Mouse (Mus musculus) R1 (cell line): ENCODE measurements around the gene Hoxb3.
A peak's percentile ranks its signal among the peaks of the same experiment; 100 is the strongest.

Experiments used
- DNase-seq: peaks from one replicate; pipeline ENCODE4 v3.0.0-alpha.2; 2018; ENCODE audit warnings: low read depth, low spot score

Hoxb3 gene

DNA sequence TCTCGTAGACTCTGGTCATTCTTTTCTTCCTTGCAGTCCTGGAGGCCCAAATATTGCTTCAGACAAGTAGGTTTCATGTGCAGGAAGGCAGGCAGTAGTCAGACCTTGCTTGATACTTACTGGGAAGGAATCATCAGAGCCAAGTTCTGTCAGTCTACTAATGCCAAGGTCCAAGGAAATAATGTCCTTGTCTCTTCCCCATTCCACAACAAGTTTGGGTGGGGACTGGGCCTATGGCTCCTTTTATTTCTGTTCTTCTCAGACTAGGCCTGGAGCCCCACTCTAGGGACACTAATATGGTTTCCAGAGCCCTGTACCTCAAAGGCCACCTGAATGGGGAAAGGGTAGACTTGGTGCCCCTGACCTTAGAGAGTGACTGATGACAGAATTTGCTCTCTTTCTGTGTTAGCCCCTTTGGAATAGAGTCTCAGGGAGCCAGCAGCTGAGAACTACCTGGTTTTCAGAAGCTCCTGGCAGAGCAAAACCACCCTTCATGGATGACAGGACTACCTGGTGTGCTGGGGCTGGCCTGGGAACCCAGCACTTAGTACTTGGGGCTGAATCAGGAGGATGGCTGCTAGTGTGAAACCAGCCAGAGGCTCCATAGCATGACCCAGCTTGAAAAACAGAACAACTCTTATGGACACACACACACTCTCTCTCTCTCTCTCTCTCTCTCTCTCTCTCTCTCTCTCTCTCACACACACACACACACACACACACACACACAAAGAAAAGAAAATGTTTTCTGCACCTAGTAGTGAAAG is 34.5 kb upstream of the Hoxb3 start:
- DNase-seq, result no peak

DNA sequence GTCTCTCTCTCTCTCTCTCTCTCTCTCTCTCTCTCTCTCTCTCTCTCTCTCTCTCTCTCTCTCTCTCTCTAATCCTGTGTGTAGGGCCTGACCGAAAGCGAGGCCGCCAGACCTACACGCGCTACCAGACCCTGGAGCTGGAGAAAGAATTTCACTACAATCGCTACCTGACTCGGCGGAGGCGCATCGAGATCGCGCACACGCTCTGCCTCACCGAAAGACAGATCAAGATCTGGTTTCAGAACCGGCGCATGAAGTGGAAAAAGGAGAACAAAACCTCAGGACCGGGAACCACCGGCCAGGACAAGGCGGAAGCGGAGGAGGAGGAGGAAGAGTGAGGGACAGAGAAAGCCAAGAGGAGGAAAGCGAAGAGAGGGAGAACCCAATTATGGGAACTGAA is 33.8 kb upstream of the Hoxb3 start:
- DNase-seq, result no peak

GRCm38 (mm10) chr11:96289837-96290236 is 33.3 kb upstream of the Hoxb3 start:
- no peak for DNase-seq

- DNase-seq, result no peak
Measured at GRCm38 (mm10) chr11:96290705-96291355, 32.3 kb upstream of the Hoxb3 start.

GRCm38 (mm10) chr11:96291681-96292564 is 31.2 kb upstream of the Hoxb3 start, which contains the start of gene Hoxb6:
Hoxb6 (plus strand) TSS chr11:96292476.
- peak; percentile 44 for DNase-seq

- DNase-seq, result no peak
Measured at GRCm38 (mm10) chr11:96292565-96293301, 30.4 kb upstream of the Hoxb3 start.

DNA sequence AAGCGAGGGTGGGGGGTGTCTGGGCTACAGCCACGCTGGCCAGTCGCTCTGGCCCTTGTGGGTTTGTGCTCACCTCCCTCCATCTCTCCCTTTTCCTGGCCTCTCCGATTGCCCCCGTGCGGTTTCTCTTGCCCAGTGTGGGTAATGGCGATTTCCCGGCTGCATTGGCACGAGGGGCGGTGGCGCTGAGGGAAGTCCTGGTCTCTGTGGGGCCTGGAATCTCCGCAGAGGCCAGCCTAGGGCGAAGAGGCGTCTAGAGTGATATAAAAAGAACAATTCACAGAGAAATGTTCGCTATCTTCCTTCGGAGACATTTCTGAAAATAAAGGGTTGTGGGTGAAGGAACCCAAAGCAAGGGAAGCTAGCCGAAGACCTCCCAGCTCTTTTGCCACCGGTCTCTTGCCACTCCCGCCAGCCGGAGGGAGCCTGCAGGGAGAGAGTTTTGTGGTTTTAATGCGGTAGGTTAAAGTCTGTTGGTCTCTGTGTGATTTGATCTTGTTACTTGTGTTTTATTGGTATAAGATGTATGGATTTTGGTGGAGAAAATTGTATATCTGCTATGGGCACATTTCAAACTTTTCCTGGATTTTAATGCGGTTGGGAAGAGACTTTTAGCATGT is 29.7 kb upstream of the Hoxb3 start:
- DNase-seq, result no peak

- DNase-seq, result peak; percentile 88
Measured at GRCm38 (mm10) chr11:96294245-96295091, 28.7 kb upstream of the Hoxb3 start.

DNA sequence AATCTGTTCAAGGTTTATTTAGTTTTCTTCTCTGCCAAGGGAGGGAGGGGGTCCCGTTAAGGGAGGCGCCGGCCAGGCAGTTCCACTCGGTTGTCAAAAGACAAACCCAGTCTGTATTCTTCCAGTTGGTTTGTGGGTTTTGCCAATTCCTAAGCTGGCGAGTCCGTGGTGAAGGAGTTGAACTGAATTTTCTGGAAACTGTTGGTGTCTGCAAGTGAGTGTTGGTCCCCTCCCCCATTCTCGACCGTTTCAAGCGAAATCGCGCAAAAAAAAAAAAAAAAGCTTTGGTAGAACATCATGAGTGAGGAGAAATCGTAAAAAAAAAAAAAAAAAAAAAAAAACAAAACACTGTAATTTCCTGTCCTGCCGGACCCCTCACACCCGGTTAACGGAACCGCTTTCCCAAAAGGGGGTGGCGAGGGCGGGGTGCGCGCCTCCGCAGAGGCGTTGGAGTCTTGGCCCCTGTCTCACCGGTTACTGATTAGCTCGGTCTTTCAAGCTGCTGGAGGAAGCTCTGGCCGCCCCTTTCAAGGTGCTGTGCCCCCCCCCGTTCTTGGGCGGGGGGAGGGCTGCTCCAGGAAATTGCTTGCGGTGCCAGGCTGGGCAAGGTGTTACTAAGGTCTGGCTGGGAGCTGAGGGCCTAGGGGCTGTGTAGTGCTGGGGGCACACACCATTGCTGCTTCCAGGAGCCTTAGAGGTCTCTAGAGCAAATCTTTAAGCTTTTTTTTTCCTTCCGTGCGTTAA is 27.9 kb upstream of the Hoxb3 start:
- no peak for DNase-seq

DNA sequence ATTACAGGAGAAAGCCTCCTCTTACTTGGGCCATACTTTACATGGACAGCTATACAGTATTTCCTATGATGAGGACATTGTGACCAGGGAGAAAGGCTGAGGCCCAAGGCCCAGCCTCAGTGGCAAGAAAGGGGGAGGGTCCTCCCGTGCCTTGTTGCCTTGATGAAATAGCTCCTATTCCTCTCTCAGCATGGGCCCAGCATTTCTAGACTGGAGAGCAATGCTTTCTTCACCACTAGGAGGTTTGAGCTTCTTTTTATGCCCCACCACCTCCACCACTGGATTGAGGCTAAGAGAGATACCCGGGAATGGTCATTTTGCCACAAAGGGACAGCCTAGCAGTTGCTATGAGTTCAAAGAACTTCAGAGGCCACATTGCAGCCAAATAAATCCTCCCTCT is 26.1 kb upstream of the Hoxb3 start:
- no peak for DNase-seq

GRCm38 (mm10) chr11:96297428-96297827 is 25.7 kb upstream of the Hoxb3 start:
- no peak for DNase-seq

DNA sequence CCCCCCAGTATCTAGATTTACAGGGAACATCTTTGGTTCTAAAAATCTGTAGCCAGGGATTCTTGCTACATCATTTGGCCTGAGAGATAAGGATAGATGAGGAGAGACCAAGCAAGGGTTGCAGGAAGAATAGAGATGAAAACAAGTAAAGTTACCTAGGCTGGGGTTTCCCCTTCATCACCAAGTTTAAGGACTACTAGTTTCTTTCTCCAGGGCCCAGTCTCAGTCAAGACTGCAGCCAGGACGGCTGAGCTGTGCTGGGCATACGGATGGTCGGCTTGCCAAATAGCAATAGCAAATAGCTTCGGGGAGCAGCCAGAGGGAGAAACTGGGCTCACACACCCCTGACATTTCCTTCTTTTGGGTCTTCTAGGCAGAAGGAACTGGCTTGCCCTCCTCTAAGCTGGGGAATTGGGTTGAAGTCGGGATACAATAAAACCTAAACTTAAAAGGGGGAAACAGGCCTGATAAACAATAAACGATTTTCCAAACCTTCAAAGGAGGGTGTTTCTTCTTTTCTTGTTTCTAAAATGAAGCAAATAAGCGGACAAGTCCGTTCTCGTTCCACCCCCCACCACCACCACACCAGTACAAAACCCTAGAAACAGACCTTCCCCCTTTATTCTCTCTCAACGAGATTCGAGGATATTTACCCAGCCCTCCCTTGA is 25.0 kb upstream of the Hoxb3 start:
- no peak for DNase-seq

GRCm38 (mm10) chr11:96298895-96299667 is 24.0 kb upstream of the Hoxb3 start:
- DNase-seq, result no peak

DNA sequence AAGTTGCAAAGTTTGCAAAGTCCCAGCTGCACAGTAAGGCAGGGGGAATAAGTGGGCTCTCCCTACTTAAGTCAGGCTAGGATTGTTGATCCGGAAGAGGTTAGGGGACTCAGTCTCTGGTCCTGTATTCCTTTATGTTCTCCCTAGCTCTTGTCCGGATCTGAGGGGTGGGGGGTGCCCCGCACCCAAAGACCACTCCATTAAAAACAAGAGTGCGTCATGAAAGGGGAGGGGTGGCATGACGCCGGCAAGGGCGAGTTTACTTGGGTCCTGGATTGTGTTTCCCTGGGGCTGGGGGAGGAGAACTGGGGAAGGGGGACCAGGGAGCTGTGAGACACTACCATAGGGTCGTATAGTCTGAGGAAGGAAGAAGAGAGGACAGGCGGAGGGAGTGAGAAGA is 23.3 kb upstream of the Hoxb3 start:
- no peak for DNase-seq

- DNase-seq, result peak; percentile 54
Measured at GRCm38 (mm10) chr11:96300354-96301063, 22.6 kb upstream of the Hoxb3 start.

DNA sequence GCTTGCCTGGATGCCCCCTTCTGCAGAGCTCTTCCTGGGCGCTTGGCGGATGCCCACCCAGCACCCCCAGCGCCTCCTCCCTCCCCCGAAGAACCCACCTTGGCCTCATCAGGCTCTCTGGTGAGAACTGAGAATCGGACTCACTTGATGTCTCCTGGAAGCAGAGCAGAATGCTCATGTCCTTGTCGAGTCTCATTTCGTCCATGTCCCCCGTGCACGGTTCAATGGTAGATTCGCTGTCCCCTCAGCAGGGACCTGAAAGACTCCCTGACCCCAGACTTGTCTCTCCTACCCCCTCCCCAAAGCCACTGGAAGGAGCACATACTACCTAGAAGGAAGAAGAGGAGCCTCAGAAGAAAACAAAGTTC is 22.1 kb upstream of the Hoxb3 start:
- DNase-seq, result no peak

DNA sequence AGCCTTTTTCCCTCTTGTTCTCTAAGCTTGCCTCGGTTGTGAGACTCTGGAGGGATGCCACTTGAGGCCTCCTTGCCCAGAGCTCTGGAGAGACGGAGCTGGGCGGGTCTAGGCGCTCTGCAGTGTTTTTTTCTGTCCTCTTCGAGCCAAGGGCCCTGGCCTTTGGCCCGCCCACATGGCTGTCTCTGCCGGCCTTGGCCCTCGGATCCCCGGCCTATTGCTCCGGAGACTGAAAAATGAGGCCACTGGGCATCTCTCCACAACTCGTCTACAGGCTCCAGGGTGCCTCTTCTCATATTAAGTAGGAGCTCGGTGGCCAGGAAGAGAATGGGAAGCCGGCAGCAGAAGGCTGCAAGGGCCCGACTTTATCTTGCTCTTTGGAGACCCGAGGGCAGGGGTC is 21.3 kb upstream of the Hoxb3 start:
- DNase-seq, result no peak
